Mouse (Mus musculus): ENCODE data around the gene Fam193a. TPM values are rescaled to one million over a fixed set of nuclear protein-coding genes. Genes with fewer than 3 reads are reported as not detected.

The Fam193a gene
- polyA plus RNA-seq, 1 experiment from 2014 or later: 3.2 TPM

DNA sequence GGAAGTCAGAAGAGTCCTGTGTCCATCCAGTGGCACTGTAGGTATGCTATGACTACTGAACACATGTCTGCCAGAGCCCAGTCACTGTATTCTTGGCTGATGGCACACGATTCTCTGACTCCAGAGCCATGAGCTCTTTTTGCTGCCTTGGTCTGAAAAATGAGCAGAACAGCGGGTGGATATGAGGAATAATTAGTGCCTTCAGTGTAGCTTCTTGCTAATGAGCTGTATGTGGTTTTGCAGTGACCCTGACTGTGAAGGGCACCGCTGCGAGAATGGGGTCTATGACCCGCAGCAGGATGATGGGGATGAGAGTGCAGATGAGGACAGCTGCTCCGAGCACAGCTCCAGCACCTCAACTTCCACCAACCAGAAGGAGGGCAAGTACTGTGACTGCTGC is 92.1 kb downstream of the Fam193a start:
- no peaks in the 10 kb centered on the region for H3K4me1 ChIP-seq (replicated peaks)
- WGBS (ENCODE audit: insufficient replicate concordance): 86% methylated on average over 6 of the region's 6 CpGs
- no peak overlapping the region for H3K27ac ChIP-seq (replicated peaks)
- no peak overlapping the region for H3K4me3 ChIP-seq (replicated peaks)
- H3K36me3 ChIP-seq (replicated peaks): peaks cover 94% of the 10 kb centered on the region
- no peak overlapping the region for H3K4me2 ChIP-seq
- H3K27me3 ChIP-seq: no peaks in the 10 kb centered on the region
- no peak overlapping the region for H3K9ac ChIP-seq
- no peaks in the 10 kb centered on the region for H3K9me3 ChIP-seq (replicated peaks)
- ATAC-seq (ENCODE audit: insufficient read depth): no peak

DNA sequence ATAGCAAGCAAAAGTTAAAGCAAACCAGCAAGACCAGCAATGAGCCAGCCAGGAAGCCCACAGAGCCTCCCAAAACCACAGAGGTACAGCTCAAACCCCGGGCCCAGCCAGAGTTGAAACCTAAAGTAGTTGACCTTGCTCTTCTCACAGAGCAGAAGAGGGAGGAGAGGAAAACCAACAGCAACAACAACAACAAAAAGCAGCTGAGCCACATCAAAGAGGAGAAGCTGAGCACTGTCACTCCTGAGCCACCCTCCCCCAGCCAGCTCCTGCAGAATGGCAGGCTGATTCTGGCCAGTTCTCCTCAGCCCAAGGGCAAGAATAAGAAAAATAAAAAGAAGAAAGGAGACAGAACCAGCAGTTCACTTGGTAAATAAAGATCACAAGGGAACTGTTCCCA is 96.3 kb downstream of the Fam193a start:
- Histone ChIP-seq H3K9me3 (replicated peaks) (no peaks in the 10 kb centered on the region), H3K27ac (replicated peaks) (no peak overlapping the region), H3K4me1 (replicated peaks) (peaks cover 28% of the 10 kb centered on the region), H3K36me3 (replicated peaks) (peaks cover 73% of the 10 kb centered on the region), H3K4me2 (no peak overlapping the region), H3K4me3 (replicated peaks) (no peak overlapping the region), H3K27me3 (no peaks in the 10 kb centered on the region), H3K9ac (no peak overlapping the region)
- WGBS (ENCODE audit: insufficient replicate concordance): 41% methylated on average over 1 of the region's 1 CpGs
- no peak for ATAC-seq (ENCODE audit: insufficient read depth)

GRCm38 (mm10) chr5:34466648-34467047 is 96.9 kb downstream of the Fam193a start:
- ATAC-seq (ENCODE audit: insufficient read depth): no peak
- H3K4me1 ChIP-seq (replicated peaks): peaks cover 28% of the 10 kb centered on the region
- no peaks in the 10 kb centered on the region for H3K27me3 ChIP-seq
- H3K9ac ChIP-seq: no peak overlapping the region
- peaks cover 68% of the 10 kb centered on the region for H3K36me3 ChIP-seq (replicated peaks)
- 83% methylated on average over 2 of the region's 2 CpGs for WGBS (ENCODE audit: insufficient replicate concordance)
- H3K4me3 ChIP-seq (replicated peaks): no peak overlapping the region
- H3K27ac ChIP-seq (replicated peaks): no peak overlapping the region
- no peaks in the 10 kb centered on the region for H3K9me3 ChIP-seq (replicated peaks)
- no peak overlapping the region for H3K4me2 ChIP-seq

DNA sequence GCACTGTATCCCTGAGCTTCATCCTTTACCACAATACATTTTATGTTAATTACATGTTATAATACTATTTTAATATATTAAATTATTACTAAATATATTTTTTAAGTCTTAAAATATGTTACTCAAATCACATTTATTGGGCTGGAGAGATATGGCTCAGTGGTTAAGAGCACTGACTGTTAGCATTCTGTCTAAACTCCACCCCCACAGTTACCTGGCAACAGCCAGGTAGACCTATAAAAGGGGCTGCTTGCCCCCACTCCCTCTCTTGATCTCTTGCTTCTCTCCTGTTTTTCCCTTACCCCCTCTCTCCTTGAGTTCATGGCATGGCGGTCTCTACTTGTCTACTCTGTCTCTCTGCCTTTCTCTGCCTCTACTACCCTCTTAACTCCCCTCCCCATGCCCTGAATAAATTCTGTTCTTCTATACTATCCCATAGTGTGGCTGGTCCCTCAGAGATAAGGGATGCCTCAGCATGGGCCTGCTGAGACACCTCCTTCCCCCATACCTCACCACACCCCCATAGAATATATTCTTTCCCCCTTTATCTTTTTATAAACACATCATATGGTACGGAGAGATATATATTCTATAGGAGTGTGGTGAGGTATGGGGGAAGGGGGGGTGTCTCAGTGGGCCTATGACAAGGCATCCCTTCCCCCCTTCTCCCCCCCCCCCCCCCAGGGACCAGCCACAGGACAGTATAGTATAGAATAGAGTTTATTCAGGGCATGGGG is 98.5 kb downstream of the Fam193a start:
- Histone ChIP-seq H3K9me3 (replicated peaks) (no peaks in the 10 kb centered on the region), H3K27me3 (no peaks in the 10 kb centered on the region), H3K9ac (no peak overlapping the region), H3K27ac (replicated peaks) (peak overlapping the region; percentile 79), H3K4me2 (peak overlapping the region; percentile 48), H3K4me3 (replicated peaks) (no peak overlapping the region), H3K4me1 (replicated peaks) (peaks cover 28% of the 10 kb centered on the region), H3K36me3 (replicated peaks) (peaks cover 58% of the 10 kb centered on the region)
- WGBS (ENCODE audit: insufficient replicate concordance): 24% methylated on average over 2 of the region's 2 CpGs
- ATAC-seq (ENCODE audit: insufficient read depth): peak; percentile 98

- Histone ChIP-seq H3K27me3 (no peaks in the 10 kb centered on the region), H3K27ac (replicated peaks) (no peak overlapping the region), H3K9ac (no peak overlapping the region), H3K4me3 (replicated peaks) (no peak overlapping the region), H3K4me1 (replicated peaks) (no peaks in the 10 kb centered on the region), H3K9me3 (replicated peaks) (no peaks in the 10 kb centered on the region), H3K36me3 (replicated peaks) (peaks cover 61% of the 10 kb centered on the region), H3K4me2 (no peak overlapping the region)
- WGBS (ENCODE audit: insufficient replicate concordance): 73% methylated on average over 3 of the region's 3 CpGs
- ATAC-seq (ENCODE audit: insufficient read depth): no peak
These were observed 111.2 kb downstream of the Fam193a start for GRCm38 (mm10) chr5:34480926-34481325.

GRCm38 (mm10) chr5:34485731-34486130 is 116.0 kb downstream of the Fam193a start:
- Histone ChIP-seq H3K27ac (replicated peaks) (no peak overlapping the region), H3K27me3 (no peaks in the 10 kb centered on the region), H3K4me1 (replicated peaks) (no peaks in the 10 kb centered on the region), H3K4me3 (replicated peaks) (no peak overlapping the region), H3K4me2 (no peak overlapping the region), H3K36me3 (replicated peaks) (peaks cover 26% of the 10 kb centered on the region), H3K9me3 (replicated peaks) (no peaks in the 10 kb centered on the region), H3K9ac (no peak overlapping the region)
- ATAC-seq (ENCODE audit: insufficient read depth): no peak
- WGBS (ENCODE audit: insufficient replicate concordance): 79% methylated on average over 15 of the region's 15 CpGs

DNA sequence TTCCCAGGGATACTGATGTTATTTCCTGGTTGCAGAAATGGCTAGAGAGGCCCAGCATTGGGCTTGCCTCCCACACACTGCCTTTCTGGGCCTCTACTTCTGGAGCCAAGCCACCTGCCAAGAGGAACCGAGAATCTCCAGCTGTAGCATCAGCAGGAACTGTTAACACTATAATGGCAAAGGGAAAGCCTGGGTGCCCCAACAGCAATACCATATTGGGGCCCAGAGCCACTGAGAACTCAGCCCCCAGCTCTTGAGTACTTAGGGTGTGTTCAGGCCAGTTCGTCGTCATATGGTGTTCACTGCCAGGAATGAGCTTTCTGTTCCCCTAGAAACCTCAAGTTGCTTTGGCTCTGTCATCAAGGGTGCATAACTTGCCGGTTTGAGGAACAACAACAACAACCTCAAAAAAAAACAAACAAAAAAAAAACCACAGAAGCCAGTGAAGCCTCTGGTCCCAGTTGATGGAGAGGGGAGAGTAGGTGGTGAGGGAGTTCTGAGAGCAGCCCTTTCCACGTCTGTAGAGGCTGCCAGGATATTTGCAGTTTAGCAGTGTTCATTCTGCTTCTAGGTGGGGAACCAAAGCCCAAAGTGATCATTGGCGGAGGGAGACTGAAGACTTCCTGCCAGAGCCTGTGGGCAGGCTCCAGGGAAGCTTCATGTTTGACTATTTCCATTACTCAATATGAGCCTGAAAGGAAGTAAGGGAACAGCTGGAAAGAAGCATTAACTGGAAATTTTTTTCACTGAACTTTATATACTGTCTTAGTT is 117.8 kb downstream of the Fam193a start:
- no peak overlapping the region for H3K27ac ChIP-seq (replicated peaks)
- 61% methylated on average over 6 of the region's 6 CpGs for WGBS (ENCODE audit: insufficient replicate concordance)
- H3K4me1 ChIP-seq (replicated peaks): no peaks in the 10 kb centered on the region
- H3K4me2 ChIP-seq: no peak overlapping the region
- no peak overlapping the region for H3K9ac ChIP-seq
- H3K36me3 ChIP-seq (replicated peaks): peaks cover 12% of the 10 kb centered on the region; the same call in 1 of the 2 replicates
- no peak for ATAC-seq (ENCODE audit: insufficient read depth)
- no peak overlapping the region for H3K4me3 ChIP-seq (replicated peaks)
- H3K27me3 ChIP-seq: no peaks in the 10 kb centered on the region
- no peaks in the 10 kb centered on the region for H3K9me3 ChIP-seq (replicated peaks)

GRCm38 (mm10) chr5:34488741-34489417 is 119.1 kb downstream of the Fam193a start:
- 74% methylated on average over 6 of the region's 6 CpGs for WGBS (ENCODE audit: insufficient replicate concordance)
- Histone ChIP-seq H3K4me1 (replicated peaks) (no peaks in the 10 kb centered on the region), H3K9ac (no peak overlapping the region), H3K4me3 (replicated peaks) (no peak overlapping the region), H3K4me2 (no peak overlapping the region), H3K36me3 (replicated peaks) (peaks cover 12% of the 10 kb centered on the region; the same call in 1 of the 2 replicates), H3K27ac (replicated peaks) (no peak overlapping the region), H3K27me3 (no peaks in the 10 kb centered on the region), H3K9me3 (replicated peaks) (no peaks in the 10 kb centered on the region)
- no peak for ATAC-seq (ENCODE audit: insufficient read depth)

GRCm38 (mm10) chr5:34489418-34489787 is 119.7 kb downstream of the Fam193a start:
- no peak overlapping the region for H3K4me2 ChIP-seq
- no peak overlapping the region for H3K9ac ChIP-seq
- no peak for ATAC-seq (ENCODE audit: insufficient read depth)
- H3K36me3 ChIP-seq (replicated peaks): peaks cover 12% of the 10 kb centered on the region; the same call in 1 of the 2 replicates
- no peak overlapping the region for H3K27ac ChIP-seq (replicated peaks)
- H3K9me3 ChIP-seq (replicated peaks): no peaks in the 10 kb centered on the region
- WGBS (ENCODE audit: insufficient replicate concordance): 80% methylated on average over 3 of the region's 3 CpGs
- no peak overlapping the region for H3K4me3 ChIP-seq (replicated peaks)
- H3K4me1 ChIP-seq (replicated peaks): no peaks in the 10 kb centered on the region
- H3K27me3 ChIP-seq: no peaks in the 10 kb centered on the region

GRCm38 (mm10) chr5:34496745-34497144 is 127.0 kb downstream of the Fam193a start:
- no peaks in the 10 kb centered on the region for H3K27me3 ChIP-seq
- H3K9ac ChIP-seq: no peak overlapping the region
- ATAC-seq (ENCODE audit: insufficient read depth): peak; percentile 63; the same call in 1 of the 2 replicates
- 0 out of 2 replicates have a peak, but pooled peaks cover 3% of the 10 kb centered on the region for H3K36me3 ChIP-seq (replicated peaks)
- no peak overlapping the region for H3K27ac ChIP-seq (replicated peaks)
- H3K4me1 ChIP-seq (replicated peaks): peaks cover 10% of the 10 kb centered on the region; the same call in 1 of the 2 replicates
- no peaks in the 10 kb centered on the region for H3K9me3 ChIP-seq (replicated peaks)
- no peak overlapping the region for H3K4me3 ChIP-seq (replicated peaks)
- 70% methylated on average over 6 of the region's 6 CpGs for WGBS (ENCODE audit: insufficient replicate concordance)
- no peak overlapping the region for H3K4me2 ChIP-seq

DNA sequence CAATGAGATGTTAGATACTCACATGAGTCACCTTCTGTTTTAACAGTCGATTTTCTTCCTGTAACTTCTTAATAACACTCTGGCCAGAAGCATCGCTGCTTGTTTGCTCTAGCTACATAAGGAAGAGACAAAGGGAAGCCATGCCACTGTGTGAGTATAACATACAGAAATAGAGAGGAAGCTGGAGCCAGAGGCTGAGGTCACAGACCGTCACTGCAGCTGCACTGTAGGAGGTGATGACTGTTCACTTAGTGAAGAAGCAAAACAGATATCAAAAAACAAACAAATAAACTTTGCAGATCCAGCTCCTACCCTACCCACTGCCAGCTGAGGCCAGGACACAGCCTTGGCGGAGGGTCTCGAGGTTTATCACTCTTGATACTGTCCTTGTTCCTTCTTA is 131.2 kb downstream of the Fam193a start:
- H3K36me3 ChIP-seq (replicated peaks): 0 out of 2 replicates have a peak, but pooled peaks cover 3% of the 10 kb centered on the region
- WGBS (ENCODE audit: insufficient replicate concordance): 70% methylated on average over 5 of the region's 5 CpGs
- no peak overlapping the region for H3K9ac ChIP-seq
- no peaks in the 10 kb centered on the region for H3K9me3 ChIP-seq (replicated peaks)
- H3K4me3 ChIP-seq (replicated peaks): no peak overlapping the region
- H3K4me2 ChIP-seq: no peak overlapping the region
- H3K27ac ChIP-seq (replicated peaks): no peak overlapping the region
- no peaks in the 10 kb centered on the region for H3K27me3 ChIP-seq
- H3K4me1 ChIP-seq (replicated peaks): peaks cover 10% of the 10 kb centered on the region; the same call in 1 of the 2 replicates
- no peak for ATAC-seq (ENCODE audit: insufficient read depth)
